Mouse (Mus musculus) brain, embryonic 14.5 days (tissue): ENCODE measurements around the gene Tgfbr2. TPM values are rescaled to one million over a fixed set of nuclear protein-coding genes. Genes with fewer than 3 reads are reported as not detected.
A peak's percentile ranks its signal among the peaks of the same experiment; 100 is the strongest.
"Not testable (repeated sequence)": the region's sequence is repeated elsewhere in the genome, so short reads cannot be mapped to it uniquely, and the experiment has no call there.

Experiments
- DNase-seq: peaks from one replicate; pipeline ENCODE4 v3.0.0-alpha.2; 2011; ENCODE audit warnings: low read depth
- CTCF ChIP-seq: fragments of 200-500 bp; IDR thresholded peaks from 2 replicates; pipeline ENCODE4 v1.5.1; 2012; ENCODE audit warnings: inconsistent platforms, mild to moderate bottlenecking, moderate library complexity, borderline replicate concordance; ENCODE audit not compliant: insufficient read depth, insufficient read length; ENCODE audit errors: extremely low read depth
- POLR2A ChIP-seq: fragments of 200-500 bp; IDR thresholded peaks from 2 replicates; pipeline ENCODE4 v1.6.1; 2012; ENCODE audit warnings: mild to moderate bottlenecking, inconsistent platforms, borderline replicate concordance; ENCODE audit not compliant: poor library complexity, insufficient read depth, insufficient read length, severe bottlenecking; ENCODE audit errors: extremely low read depth
- polyA plus RNA-seq: library from polyadenylated mRNA; depleted of rRNA; stranded (reverse); fragments of >200 nt; gene quantifications from 2 replicates; pipeline ENCODE4 v1.2.3, GENCODE M21; 2012

Tgfbr2 gene
- polyA plus RNA-seq, 1 experiment, result 13.6 TPM

DNA sequence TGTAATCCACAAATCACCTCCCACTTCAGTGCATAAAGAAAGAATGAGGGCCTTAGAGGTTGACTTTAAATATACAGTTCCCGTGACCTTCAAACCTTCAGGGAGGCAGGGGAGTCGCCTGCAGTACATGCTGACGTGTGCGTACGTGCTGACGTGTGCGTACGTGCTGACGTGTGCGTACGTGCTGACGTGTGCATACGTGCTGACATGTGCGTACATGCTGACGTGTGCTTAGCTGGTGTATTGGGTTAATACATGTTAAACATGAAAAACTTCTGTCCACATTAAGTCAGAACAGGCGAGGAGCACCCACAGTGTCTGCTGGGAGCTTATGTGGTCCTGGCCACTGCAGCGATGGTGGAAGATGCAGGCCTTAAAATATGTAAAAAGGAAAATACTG, 110.4 kb downstream of the Tgfbr2 start:
- DNase-seq, result no peak
- TF ChIP-seq CTCF (no peak), POLR2A (no peak)

- DNase-seq, result peak; percentile 46
- TF ChIP-seq POLR2A (no peak), CTCF (peak; percentile 58; the same call in 1 of the 2 replicates)
Measured at GRCm38 (mm10) chr9:116060691-116061090, 114.5 kb downstream of the Tgfbr2 start.

- DNase-seq, result peak; percentile 47
- TF ChIP-seq POLR2A (no peak), CTCF (peak; percentile 44; the same call in 1 of the 2 replicates)
Measured at GRCm38 (mm10) chr9:116059156-116059555, 116.0 kb downstream of the Tgfbr2 start.

DNA sequence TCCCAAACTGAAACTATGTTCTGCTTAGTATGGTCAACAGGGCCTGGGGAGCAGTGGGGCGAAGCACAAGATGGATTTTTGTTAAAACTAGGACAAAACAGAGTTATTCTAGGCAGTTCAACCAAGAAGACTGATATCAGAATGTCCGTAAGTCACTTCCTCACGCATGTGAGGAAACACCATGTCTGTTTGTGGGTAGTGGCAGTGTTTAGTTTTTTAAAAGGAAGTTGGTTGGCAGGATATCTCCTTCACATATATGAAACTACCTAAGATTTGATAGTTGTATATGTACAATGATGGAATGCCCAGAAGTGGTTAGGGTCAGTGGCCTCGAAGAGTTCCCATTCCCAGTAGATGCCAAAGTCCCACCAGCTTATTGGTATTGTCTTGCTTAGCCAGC, 116.7 kb downstream of the Tgfbr2 start:
- no peak for DNase-seq
- TF ChIP-seq POLR2A (no peak), CTCF (no peak)

DNA sequence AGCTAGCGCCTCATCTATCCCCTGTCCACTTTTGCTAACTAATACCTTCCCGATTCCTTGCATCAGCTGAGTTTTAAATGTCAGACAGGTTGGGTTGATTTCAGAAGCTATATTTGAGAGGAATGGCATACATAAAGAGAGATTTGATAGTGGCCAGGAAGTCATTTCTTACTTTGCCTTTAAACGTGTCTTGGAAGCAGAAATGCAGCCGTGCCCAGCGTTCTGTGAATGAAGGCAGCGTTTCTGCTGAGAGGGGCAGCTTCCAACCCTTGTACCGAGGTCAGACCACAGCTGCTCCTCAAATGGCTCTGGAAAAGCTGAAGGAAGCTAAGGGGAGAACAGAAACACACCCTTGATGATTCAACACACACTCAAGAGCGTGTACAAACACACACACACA, 121.2 kb downstream of the Tgfbr2 start:
- TF ChIP-seq CTCF (no peak), POLR2A (no peak)
- no peak for DNase-seq

- no peak for DNase-seq
- TF ChIP-seq POLR2A, result no peak
Measured at GRCm38 (mm10) chr9:116049985-116050384, 125.2 kb downstream of the Tgfbr2 start.

DNA sequence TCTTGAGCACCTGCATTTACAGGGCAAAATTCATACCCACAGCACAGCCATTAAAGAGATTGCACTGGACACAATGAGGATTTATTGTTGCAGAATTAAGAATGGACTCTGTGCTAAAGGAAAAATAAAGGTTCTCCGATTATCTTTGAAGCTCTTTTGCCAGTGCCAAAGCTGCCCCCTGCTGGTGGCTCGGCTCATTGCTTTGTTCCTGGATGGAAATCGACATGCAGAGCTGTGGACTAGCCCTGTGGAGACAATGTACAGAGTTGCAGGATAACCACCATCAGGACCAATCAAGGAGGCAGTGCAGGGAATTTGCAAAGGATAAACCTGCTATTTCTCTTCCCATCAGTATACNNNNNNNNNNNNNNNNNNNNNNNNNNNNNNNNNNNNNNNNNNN, 133.4 kb downstream of the Tgfbr2 start:
- peak; percentile 90 for DNase-seq
- TF ChIP-seq POLR2A (no peak), CTCF (peak; percentile 94)

- TF ChIP-seq CTCF (no peak), POLR2A (no peak)
- no peak for DNase-seq
Measured at GRCm38 (mm10) chr9:116041369-116041768, 133.8 kb downstream of the Tgfbr2 start.

- not testable (repeated sequence) for DNase-seq
Measured at GRCm38 (mm10) chr9:116040852-116041251, 134.3 kb downstream of the Tgfbr2 start.

- DNase-seq, result no peak
- TF ChIP-seq POLR2A (no peak), CTCF (no peak)
Measured at GRCm38 (mm10) chr9:116039981-116040380, 135.2 kb downstream of the Tgfbr2 start.

GRCm38 (mm10) chr9:116038275-116038674, 136.9 kb downstream of the Tgfbr2 start:
- TF ChIP-seq CTCF (no peak), POLR2A (no peak)
- DNase-seq, result peak; percentile 21
